Mouse (Mus musculus): Measurements from ENCODE around the gene Cpeb1. TPM values are rescaled to one million over a fixed set of nuclear protein-coding genes. Genes with fewer than 3 reads are reported as not detected.
"Not testable (repeated sequence)": the region's sequence is repeated elsewhere in the genome, so short reads cannot be mapped to it uniquely, and the experiment has no call there.

The Cpeb1 gene
- polyA plus RNA-seq (2015; fragmentation: Nextera tagmentation; extraction: Ambion mirVana), result 0.26 and 0.51 TPM in 2 replicates

DNA sequence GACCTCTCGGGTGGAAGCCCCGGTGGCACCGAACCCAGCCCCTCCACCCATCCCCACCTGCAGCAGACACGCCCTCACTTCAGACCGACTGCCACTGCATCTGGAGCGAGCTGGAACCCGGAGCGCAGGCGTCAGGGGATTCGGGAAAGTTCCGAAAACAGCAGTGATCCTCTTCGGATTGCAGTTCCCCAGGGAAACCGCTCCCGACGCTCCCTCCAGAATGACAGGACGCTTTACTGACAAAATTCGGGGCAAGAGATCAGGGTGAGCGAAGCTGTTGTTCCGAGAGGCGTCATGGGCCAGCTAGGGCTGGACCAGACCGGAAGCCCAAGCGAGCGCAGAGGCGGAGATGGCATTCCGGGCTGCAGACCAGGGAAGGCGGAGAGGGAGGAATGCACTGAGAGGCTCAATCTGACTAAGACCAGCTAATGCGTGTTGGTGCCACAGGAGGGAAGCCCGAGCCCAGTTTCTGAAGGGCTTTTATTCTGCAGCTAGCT lies at the start of gene Cpeb1:
Gene Cpeb1 (minus strand): TSS at position 311 of the 497 bp plus-strand sequence.
- 1% methylated on average over 28 of the region's 28 CpGs for WGBS
- Histone ChIP-seq H3K9me3 (no peaks in the 10 kb centered on the region), H3K27me3 (peaks cover 91% of the 10 kb centered on the region), H3K27ac (no peak within 1 kb of the TSS), H3K4me2 (replicated peaks) (peak within 1 kb of the TSS; percentile 79), H3K4me1 (peaks cover 26% of the 10 kb centered on the region), H3K9ac (peak within 1 kb of the TSS; percentile 35), H3K36me3 (no peaks in the 10 kb centered on the region), H3K4me3 (peak within 1 kb of the TSS; percentile 55)
- ATAC-seq (ENCODE audit: low FRiP score, low read depth), result peak; percentile 24; the same call in 1 of the 2 replicates

DNA sequence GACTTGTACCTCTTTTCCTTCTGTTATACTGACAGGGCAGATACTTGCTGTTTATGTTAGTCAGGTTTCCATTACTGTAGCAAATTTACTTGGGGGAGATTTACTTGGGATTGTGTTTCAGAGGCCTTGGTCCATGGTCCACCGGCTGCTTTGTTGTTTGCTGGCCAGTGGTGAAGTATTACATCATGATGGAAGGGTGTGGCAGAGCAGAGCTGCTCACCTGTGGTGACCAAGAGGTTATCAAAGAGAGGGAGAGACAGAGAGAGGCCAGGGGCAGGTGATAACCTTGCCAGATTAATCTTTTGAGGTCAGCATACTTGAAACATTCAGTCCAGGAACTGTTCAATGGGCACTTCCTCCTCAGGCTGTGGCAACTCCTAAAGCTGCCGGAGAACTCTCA lies 45.8 kb upstream of the Cpeb1 start:
- Histone ChIP-seq H3K27me3 (peaks cover 19% of the 10 kb centered on the region), H3K27ac (no peak overlapping the region), H3K36me3 (no peaks in the 10 kb centered on the region), H3K9me3 (no peaks in the 10 kb centered on the region), H3K4me3 (no peak overlapping the region), H3K9ac (no peak overlapping the region), H3K4me2 (replicated peaks) (no peak overlapping the region), H3K4me1 (no peaks in the 10 kb centered on the region)
- no peak for ATAC-seq (ENCODE audit: low FRiP score, low read depth)
- WGBS, result 77% methylated on average over 2 of the region's 2 CpGs

DNA sequence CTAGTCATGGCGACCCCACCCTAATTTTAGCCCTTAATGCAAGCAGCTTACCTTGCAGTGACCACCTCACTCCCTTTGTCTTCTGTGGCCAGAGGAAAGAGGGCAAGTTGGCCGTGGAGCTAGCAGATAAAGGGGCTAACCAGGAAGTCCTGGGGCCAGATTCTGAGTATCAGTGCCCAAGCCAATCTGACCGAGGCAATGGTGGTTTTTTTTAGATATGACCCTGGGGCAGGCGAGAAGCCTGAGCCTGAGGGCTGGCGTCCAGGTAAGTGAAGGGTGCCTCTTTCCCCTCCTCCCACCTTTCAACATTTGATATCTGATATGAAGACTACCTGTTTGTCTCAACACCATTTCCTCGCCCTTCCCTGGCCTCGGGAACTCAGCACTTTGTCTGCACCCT lies 42.9 kb upstream of the Cpeb1 start, which contains the start of gene BC048679:
Gene BC048679 (minus strand): TSS at position 101 of the 400 bp plus-strand sequence.
- H3K4me3 ChIP-seq, result no peak within 1 kb of the TSS
- no peak within 1 kb of the TSS for H3K4me2 ChIP-seq (replicated peaks)
- no peak for ATAC-seq (ENCODE audit: low FRiP score, low read depth)
- no peaks in the 10 kb centered on the region for H3K36me3 ChIP-seq
- no peaks in the 10 kb centered on the region for H3K4me1 ChIP-seq
- peaks cover 46% of the 10 kb centered on the region for H3K27me3 ChIP-seq
- no peak within 1 kb of the TSS for H3K9ac ChIP-seq
- no peak within 1 kb of the TSS for H3K27ac ChIP-seq
- H3K9me3 ChIP-seq, result no peaks in the 10 kb centered on the region
- 66% methylated on average over 7 of the region's 7 CpGs for WGBS

DNA sequence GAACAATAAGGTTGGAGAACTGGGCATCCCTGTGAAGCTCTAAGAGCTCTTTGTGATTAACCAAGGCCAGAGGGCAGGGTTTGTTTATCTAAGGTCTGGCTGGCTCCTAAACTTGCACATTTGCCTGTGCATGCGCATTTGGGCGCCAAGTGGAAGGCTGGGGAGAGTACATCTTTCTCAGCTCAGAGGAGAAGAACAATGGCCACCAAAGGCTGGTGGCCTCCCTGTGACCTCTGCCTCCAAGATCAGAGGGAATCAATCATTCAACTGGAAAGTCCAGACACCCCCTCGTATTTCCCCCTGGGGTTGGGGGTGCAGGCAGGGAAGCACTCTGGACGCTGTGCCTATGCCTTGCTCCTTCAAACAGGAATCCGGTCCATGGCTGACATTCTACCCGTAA lies 41.9 kb upstream of the Cpeb1 start:
- WGBS, result 37% methylated on average over 6 of the region's 6 CpGs
- ATAC-seq (ENCODE audit: low FRiP score, low read depth), result no peak
- Histone ChIP-seq H3K27ac (no peak overlapping the region), H3K36me3 (no peaks in the 10 kb centered on the region), H3K9me3 (no peaks in the 10 kb centered on the region), H3K27me3 (peaks cover 56% of the 10 kb centered on the region), H3K9ac (no peak overlapping the region), H3K4me1 (no peaks in the 10 kb centered on the region), H3K4me2 (replicated peaks) (no peak overlapping the region), H3K4me3 (no peak overlapping the region)

DNA sequence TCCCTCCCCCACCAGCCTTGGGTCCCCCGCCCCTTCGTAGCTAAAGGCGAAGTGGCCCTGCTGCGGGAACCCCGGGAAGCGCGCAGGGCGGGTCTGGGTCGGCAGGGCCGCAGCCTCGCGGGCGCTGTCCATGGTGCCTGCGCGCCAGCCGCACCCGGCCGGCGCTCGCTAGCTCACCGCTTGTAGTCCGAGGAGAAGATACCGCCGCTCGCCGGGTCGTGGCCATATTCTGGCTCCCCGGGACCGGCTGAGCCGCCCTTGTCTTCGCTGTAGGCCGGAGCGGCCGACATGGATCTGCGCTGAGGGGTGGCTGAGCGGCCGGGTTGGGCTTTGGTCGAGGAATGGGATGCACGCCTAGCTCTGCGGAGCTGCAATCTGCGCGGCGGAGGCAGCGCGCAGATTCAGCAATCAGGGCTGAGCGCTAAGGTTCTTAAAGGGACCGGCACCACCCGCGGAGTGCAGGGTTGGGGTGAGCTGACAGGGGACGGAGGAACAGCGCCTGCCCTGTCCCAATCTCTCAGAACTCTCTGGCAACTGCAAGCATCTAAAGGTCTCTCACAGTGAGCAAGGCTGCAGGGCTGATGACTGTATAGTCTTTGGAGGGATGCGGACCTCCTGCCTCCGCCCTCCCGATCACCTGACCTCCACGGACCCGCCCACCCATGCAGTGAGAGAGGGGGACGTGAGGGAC lies 38.2 kb upstream of the Cpeb1 start, which contains the start of gene Ap3b2:
Gene Ap3b2 (minus strand): TSS at position 595 of the 691 bp plus-strand sequence.
- H3K4me1 ChIP-seq, result no peaks in the 10 kb centered on the region
- ATAC-seq (ENCODE audit: low FRiP score, low read depth), result peak; percentile 83; the same call in 1 of the 2 replicates
- WGBS, result under 1% methylated on average over 57 of the region's 57 CpGs
- H3K4me2 ChIP-seq (replicated peaks), result peak within 1 kb of the TSS; percentile 87
- peaks cover 65% of the 10 kb centered on the region for H3K27me3 ChIP-seq
- peak within 1 kb of the TSS; percentile 53 for H3K4me3 ChIP-seq
- no peaks in the 10 kb centered on the region for H3K36me3 ChIP-seq
- no peaks in the 10 kb centered on the region for H3K9me3 ChIP-seq
- H3K27ac ChIP-seq, result no peak within 1 kb of the TSS
- H3K9ac ChIP-seq, result no peak within 1 kb of the TSS

DNA sequence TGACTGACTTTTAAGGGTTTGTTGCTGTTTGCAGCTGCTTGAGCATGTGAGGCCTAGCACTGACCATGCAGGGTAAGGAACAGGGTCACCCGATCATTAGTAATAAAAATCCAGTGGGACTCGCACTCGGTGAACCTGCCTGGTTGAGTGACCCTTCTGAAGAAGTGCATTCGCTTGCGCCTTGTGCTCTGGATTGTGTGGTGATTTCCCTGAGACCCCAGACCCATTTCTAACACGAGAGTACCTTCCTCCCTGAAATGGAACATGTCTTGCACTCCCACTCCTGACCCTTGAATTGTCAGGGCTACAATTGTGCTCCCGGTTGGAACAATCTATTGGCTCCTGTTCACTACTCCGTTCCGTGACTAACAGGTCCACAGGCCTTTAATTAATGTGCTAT lies 37.4 kb upstream of the Cpeb1 start:
- H3K36me3 ChIP-seq, result no peaks in the 10 kb centered on the region
- ATAC-seq (ENCODE audit: low FRiP score, low read depth), result no peak
- WGBS, result 50% methylated on average over 9 of the region's 9 CpGs
- no peak overlapping the region for H3K27ac ChIP-seq
- no peaks in the 10 kb centered on the region for H3K9me3 ChIP-seq
- H3K4me1 ChIP-seq, result no peaks in the 10 kb centered on the region
- H3K27me3 ChIP-seq, result peaks cover 61% of the 10 kb centered on the region
- H3K4me3 ChIP-seq, result no peak overlapping the region
- no peak overlapping the region for H3K9ac ChIP-seq
- peak overlapping the region; percentile 87 for H3K4me2 ChIP-seq (replicated peaks)

DNA sequence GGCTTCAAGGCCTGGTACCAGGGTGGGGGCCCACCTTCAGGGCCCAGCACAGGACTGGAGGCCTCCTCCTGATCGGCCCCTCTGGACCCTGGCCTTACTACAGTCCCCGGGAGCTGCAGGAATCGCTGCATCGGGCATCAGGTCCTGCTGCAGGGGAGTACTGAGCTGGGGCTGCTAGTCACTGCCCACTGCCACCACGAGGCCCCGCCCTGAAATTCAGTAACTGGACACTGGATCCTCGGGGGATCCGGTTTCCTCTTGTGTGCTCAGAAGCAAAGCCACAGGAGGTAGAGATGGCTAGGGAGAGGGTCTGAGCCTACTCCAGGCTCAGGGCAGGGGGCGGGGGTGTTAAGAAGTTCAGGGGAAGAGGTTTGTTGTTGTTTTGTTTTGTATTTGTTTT lies 34.4 kb upstream of the Cpeb1 start:
- no peak for ATAC-seq (ENCODE audit: low FRiP score, low read depth)
- Histone ChIP-seq H3K4me3 (no peak overlapping the region), H3K27me3 (peaks cover 34% of the 10 kb centered on the region), H3K9ac (no peak overlapping the region), H3K9me3 (no peaks in the 10 kb centered on the region), H3K4me2 (replicated peaks) (no peak overlapping the region), H3K36me3 (no peaks in the 10 kb centered on the region), H3K27ac (no peak overlapping the region), H3K4me1 (no peaks in the 10 kb centered on the region)
- WGBS, result 9% methylated on average over 9 of the region's 9 CpGs

DNA sequence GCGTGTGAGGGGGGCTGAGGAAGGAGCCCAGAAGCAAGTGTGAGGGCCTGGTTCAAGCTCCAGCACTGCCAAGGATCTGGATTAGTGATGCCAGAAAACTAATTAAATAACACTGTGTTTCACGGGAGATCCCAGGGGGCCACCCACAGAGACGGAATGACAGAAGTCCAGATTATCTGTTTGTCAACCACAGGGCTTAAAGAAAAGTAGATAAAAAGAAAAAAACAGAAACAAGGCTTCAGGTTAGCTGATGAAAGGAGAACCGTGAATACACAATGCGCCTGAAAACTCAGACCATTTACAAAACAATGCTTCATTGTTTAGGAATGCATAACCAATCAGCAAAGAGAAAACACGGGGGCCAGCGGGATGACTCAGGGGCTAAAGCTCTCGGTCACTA lies 25.5 kb upstream of the Cpeb1 start:
- ATAC-seq (ENCODE audit: low FRiP score, low read depth), result no peak
- Histone ChIP-seq H3K27me3 (peaks cover 26% of the 10 kb centered on the region), H3K4me1 (peaks cover 3% of the 10 kb centered on the region; the same call in 1 of the 2 replicates), H3K9me3 (no peaks in the 10 kb centered on the region), H3K27ac (no peak overlapping the region), H3K36me3 (no peaks in the 10 kb centered on the region), H3K9ac (no peak overlapping the region), H3K4me3 (no peak overlapping the region), H3K4me2 (replicated peaks) (no peak overlapping the region)
- WGBS, result 15% methylated on average over 8 of the region's 8 CpGs

DNA sequence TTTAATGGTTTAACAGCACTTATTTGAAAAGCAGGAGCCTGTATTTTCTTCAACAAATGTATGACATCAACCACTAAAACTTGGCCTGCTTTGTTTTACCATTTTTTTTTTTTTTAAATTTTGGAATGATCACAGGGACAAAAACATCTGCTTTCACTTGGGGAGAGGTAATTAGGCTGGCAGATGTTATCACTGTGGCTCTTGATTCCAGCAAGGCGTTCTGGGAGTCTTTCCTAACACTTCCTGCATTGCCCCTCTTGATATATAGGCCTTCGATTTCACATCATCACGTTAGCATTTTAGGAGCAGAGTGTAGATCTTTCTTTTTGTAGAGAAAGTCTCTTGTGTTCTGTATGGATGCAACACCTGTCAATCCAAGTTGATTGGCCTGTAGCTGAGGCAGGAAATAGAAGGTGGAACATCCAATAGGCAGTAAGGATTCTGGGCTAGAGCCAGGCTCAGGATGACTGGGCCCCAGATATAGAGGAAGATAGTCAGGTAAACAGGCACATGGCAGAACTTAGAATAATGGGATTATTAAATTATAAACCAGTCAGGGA lies 24.3 kb upstream of the Cpeb1 start:
- no peak overlapping the region for H3K4me2 ChIP-seq (replicated peaks)
- WGBS, result 15% methylated on average over 3 of the region's 3 CpGs
- H3K4me3 ChIP-seq, result no peak overlapping the region
- H3K4me1 ChIP-seq, result peaks cover 3% of the 10 kb centered on the region; the same call in 1 of the 2 replicates
- peaks cover 32% of the 10 kb centered on the region for H3K27me3 ChIP-seq
- no peak overlapping the region for H3K9ac ChIP-seq
- ATAC-seq (ENCODE audit: low FRiP score, low read depth), result no peak
- H3K27ac ChIP-seq, result no peak overlapping the region
- H3K9me3 ChIP-seq, result no peaks in the 10 kb centered on the region
- no peaks in the 10 kb centered on the region for H3K36me3 ChIP-seq

DNA sequence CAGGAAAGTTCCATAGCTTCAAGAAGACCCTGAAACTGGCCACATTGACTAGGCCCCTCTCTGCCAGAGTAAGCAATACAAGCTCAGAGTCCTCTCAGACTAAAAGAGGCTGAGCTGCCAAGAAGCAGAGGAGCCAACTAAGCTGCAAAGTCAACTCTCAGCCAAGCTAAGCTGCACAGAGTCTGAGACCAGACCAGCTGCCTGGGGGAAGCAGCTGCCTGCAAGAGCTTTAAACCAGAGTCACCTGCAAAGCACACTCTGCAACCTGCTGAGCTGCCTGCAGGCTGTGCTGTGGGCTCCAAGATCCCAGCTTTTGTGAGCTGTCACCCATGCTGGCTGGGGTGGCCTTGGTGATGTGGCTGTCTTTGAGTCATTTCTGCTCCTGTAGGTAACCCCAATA lies 23.0 kb upstream of the Cpeb1 start:
- not testable (repeated sequence) for H3K4me1 ChIP-seq; H3K4me2 ChIP-seq (replicated peaks); H3K9ac ChIP-seq; H3K9me3 ChIP-seq; H3K4me3 ChIP-seq; H3K27ac ChIP-seq; H3K36me3 ChIP-seq; ATAC-seq (ENCODE audit: low FRiP score, low read depth)
- H3K27me3 ChIP-seq, result peaks cover 42% of the 10 kb centered on the region

DNA sequence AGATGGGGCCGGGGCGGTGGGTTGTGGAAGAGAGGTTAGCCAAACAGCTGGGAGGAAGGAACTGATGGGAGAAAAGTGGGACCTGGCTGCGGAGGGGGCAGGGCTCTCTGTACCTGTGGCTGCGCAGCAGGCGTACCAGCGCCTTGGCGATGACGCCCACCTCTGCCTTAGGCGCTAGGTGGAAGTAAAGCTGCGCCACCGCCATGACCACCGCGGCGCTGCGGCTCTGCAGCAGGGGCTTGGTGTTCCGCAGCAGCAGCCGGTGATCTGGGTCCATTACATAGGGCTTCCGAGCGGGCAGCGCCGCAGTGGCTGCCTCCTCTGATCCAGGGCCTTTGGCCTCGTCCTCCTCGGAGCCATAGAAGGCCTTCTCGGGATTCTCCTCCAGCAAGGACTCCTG lies 21.6 kb upstream of the Cpeb1 start:
- Histone ChIP-seq H3K9me3 (no peaks in the 10 kb centered on the region), H3K27me3 (peaks cover 42% of the 10 kb centered on the region), H3K36me3 (no peaks in the 10 kb centered on the region), H3K27ac (no peak overlapping the region), H3K4me1 (peaks cover 3% of the 10 kb centered on the region; the same call in 1 of the 2 replicates), H3K4me3 (peak overlapping the region; percentile 20), H3K9ac (no peak overlapping the region), H3K4me2 (replicated peaks) (peak overlapping the region; percentile 53)
- ATAC-seq (ENCODE audit: low FRiP score, low read depth), result no peak
- 3% methylated on average over 24 of the region's 24 CpGs for WGBS

DNA sequence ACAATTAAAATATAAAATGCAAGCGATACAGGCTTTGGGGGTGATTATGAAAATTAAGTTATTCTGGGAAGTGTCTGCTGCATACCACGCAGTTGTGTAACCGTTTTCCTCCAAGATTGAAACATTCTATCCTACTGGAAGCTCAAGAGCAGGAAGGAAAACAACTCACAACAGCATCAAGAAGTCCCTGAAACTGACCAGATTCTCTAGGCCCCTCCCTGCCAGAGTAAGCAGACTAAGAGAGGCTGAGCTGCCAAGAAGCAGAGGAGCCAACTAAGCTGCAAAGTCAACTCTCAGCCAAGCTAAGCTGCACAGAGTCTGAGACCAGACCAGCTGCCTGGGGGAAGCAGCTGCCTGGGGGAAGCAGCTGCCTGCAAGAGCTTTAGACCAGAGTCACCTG lies 20.0 kb upstream of the Cpeb1 start:
- ATAC-seq (ENCODE audit: low FRiP score, low read depth), result no peak
- Histone ChIP-seq H3K36me3 (no peaks in the 10 kb centered on the region), H3K4me1 (peaks cover 3% of the 10 kb centered on the region; the same call in 1 of the 2 replicates), H3K9me3 (no peaks in the 10 kb centered on the region), H3K9ac (no peak overlapping the region), H3K4me3 (no peak overlapping the region), H3K27ac (no peak overlapping the region), H3K4me2 (replicated peaks) (no peak overlapping the region), H3K27me3 (peaks cover 45% of the 10 kb centered on the region)
- WGBS, result 81% methylated on average over 3 of the region's 3 CpGs

All from limb, embryonic 13.5 days (tissue).